Mouse (Mus musculus) MEL (cell line): Measurements from ENCODE around the gene Tmem132c. TPM values are rescaled to one million over a fixed set of nuclear protein-coding genes. Genes with fewer than 3 reads are reported as not detected.

Experiments used
- DNase-seq: peaks from one replicate; pipeline ENCODE4 v3.0.0; 2011; ENCODE audit warnings: low read depth, low spot score
- H3K27ac ChIP-seq: 2 replicates; pipeline ENCODE4 v1.5.1; 2012; ENCODE audit warnings: low read depth, mild to moderate bottlenecking, control low read depth, low read length, moderate library complexity; ENCODE audit not compliant: control insufficient read depth
- H3K27me3 ChIP-seq, 2 experiments: fragments of 150-350 bp in 1 of 2; sonication (generic) in 1 of 2; 2 replicates each; pipeline ENCODE4 v1.6.1; 2012; ENCODE audit warnings: low read length in 2 of 2, mild to moderate bottlenecking in 2 of 2, improper control_type of control experiment in 1 of 2, moderate library complexity in 1 of 2; ENCODE audit not compliant: insufficient read depth in 2 of 2, control insufficient read depth in 1 of 2
- H3K36me3 ChIP-seq, 2 experiments: 2 replicates each; pipeline ENCODE4 v1.6.1; 2012 to 2014; ENCODE audit warnings: low read length in 2 of 2, improper control_type of control experiment in 1 of 2, inconsistent platforms in 1 of 2, mild to moderate bottlenecking in 1 of 2; ENCODE audit not compliant: insufficient read depth in 2 of 2, control insufficient read depth in 1 of 2
- H3K4me1 ChIP-seq, 2 experiments: fragments of 150-350 bp in 1 of 2; sonication (generic) in 1 of 2; 2 replicates each; pipeline ENCODE4 v1.6.1; 2012; ENCODE audit warnings: low read length in 2 of 2, improper control_type of control experiment in 1 of 2, mild to moderate bottlenecking in 1 of 2; ENCODE audit not compliant: insufficient read depth in 2 of 2, control insufficient read depth in 1 of 2
- H3K4me3 ChIP-seq, 2 experiments: fragments of 150-350 bp in 1 of 2; sonication (generic) in 1 of 2; 2 replicates each; pipeline ENCODE4 v1.5.1; 2012; ENCODE audit warnings: low read depth in 2 of 2, low read length in 2 of 2, mild to moderate bottlenecking in 2 of 2, moderate library complexity in 2 of 2, control low read depth in 1 of 2, improper control_type of control experiment in 1 of 2; ENCODE audit not compliant: control insufficient read depth in 1 of 2, insufficient read depth in 1 of 2
- H3K79me2 ChIP-seq: 2 replicates; pipeline ENCODE4 v1.6.1; 2012; ENCODE audit warnings: mild to moderate bottlenecking, low read length, moderate library complexity; ENCODE audit not compliant: control insufficient read depth, poor library complexity, insufficient read depth
- H3K9ac ChIP-seq: 2 replicates; pipeline ENCODE4 v1.6.1; 2012; ENCODE audit warnings: low read depth, mild to moderate bottlenecking, control low read depth, low read length, moderate library complexity; ENCODE audit not compliant: control insufficient read depth, poor library complexity, severe bottlenecking
- H3K9me3 ChIP-seq: fragments of 150-350 bp; sonication (generic); replicated peaks from 2 replicates; pipeline ENCODE4 v1.6.1; 2012; ENCODE audit warnings: mild to moderate bottlenecking, low read length, improper control_type of control experiment, moderate library complexity; ENCODE audit not compliant: insufficient read depth
- BHLHE40 ChIP-seq: IDR thresholded peaks from 2 replicates; pipeline ENCODE4 v1.6.1; 2012; ENCODE audit warnings: low read depth, mild to moderate bottlenecking, inconsistent platforms, low read length, improper control_type of control experiment, borderline replicate concordance
- CHD1 ChIP-seq: IDR thresholded peaks from 2 replicates; pipeline ENCODE4 v1.6.1; 2012; ENCODE audit warnings: low read depth, mild to moderate bottlenecking, inconsistent platforms, low read length, improper control_type of control experiment
- CTCF ChIP-seq, 3 experiments: IDR thresholded peaks in 2 of 3; conservative IDR thresholded peaks in 1 of 3; 2 replicates each; pipeline ENCODE4 v1.5.1; 2011 to 2012; ENCODE audit warnings: low read length in 3 of 3, low read depth in 2 of 3, mild to moderate bottlenecking in 2 of 3, improper control_type of control experiment in 1 of 3, inconsistent platforms in 1 of 3, mixed read lengths in 1 of 3, moderate library complexity in 1 of 3; ENCODE audit not compliant: control insufficient read depth in 1 of 3, insufficient read depth in 1 of 3, poor library complexity in 1 of 3, severe bottlenecking in 1 of 3
- ELF1 ChIP-seq: IDR thresholded peaks from 2 replicates; pipeline ENCODE4 v1.6.1; 2014; ENCODE audit warnings: low read depth, mild to moderate bottlenecking, inconsistent platforms, low read length, improper control_type of control experiment, moderate library complexity
- EP300 ChIP-seq, 2 experiments: IDR thresholded peaks; 2 replicates each; pipeline ENCODE4 v1.6.1; 2011; ENCODE audit warnings: improper control_type of control experiment in 2 of 2, low read length in 2 of 2, low read depth in 1 of 2, mild to moderate bottlenecking in 1 of 2
- GABPA ChIP-seq: IDR thresholded peaks from 2 replicates; pipeline ENCODE4 v1.6.1; 2012; ENCODE audit warnings: low read depth, mild to moderate bottlenecking, inconsistent platforms, low read length, improper control_type of control experiment, moderate library complexity
- GATA1 ChIP-seq: IDR thresholded peaks from 2 replicates; pipeline ENCODE4 v1.6.1; 2011; ENCODE audit warnings: low read depth, low read length, improper control_type of control experiment
- JUND ChIP-seq: IDR thresholded peaks from 2 replicates; pipeline ENCODE4 v1.6.1; 2011; ENCODE audit warnings: low read depth, mild to moderate bottlenecking, improper control_type of control experiment, low read length
- KAT2A ChIP-seq: conservative IDR thresholded peaks from 2 replicates; pipeline ENCODE4 v1.6.1; 2012; ENCODE audit warnings: low read depth, low read length, improper control_type of control experiment, inconsistent platforms
- MAFK ChIP-seq: IDR thresholded peaks from 2 replicates; pipeline ENCODE4 v1.6.1; 2011; ENCODE audit warnings: low read depth, mild to moderate bottlenecking, low read length, improper control_type of control experiment, borderline replicate concordance
- MAZ ChIP-seq: IDR thresholded peaks from 2 replicates; pipeline ENCODE4 v1.6.1; 2012; ENCODE audit warnings: low read depth, mild to moderate bottlenecking, inconsistent platforms, low read length, improper control_type of control experiment
- MEF2A ChIP-seq: IDR thresholded peaks from 2 replicates; pipeline ENCODE4 v1.6.1; 2014; ENCODE audit warnings: low read depth, mild to moderate bottlenecking, inconsistent platforms, low read length, improper control_type of control experiment; ENCODE audit not compliant: poor library complexity, insufficient replicate concordance, severe bottlenecking; ENCODE audit errors: extremely low read depth
- POLR2AphosphoS5 ChIP-seq: IDR thresholded peaks from 2 replicates; pipeline ENCODE4 v1.6.1; 2012; ENCODE audit warnings: low read depth, borderline replicate concordance, mild to moderate bottlenecking, inconsistent platforms, low read length, moderate library complexity, mixed read lengths
- RAD21 ChIP-seq: IDR thresholded peaks from 2 replicates; pipeline ENCODE4 v1.6.1; 2011; ENCODE audit warnings: mild to moderate bottlenecking, low read depth, low read length, improper control_type of control experiment
- RCOR1 ChIP-seq: IDR thresholded peaks from 2 replicates; pipeline ENCODE4 v1.6.1; 2012; ENCODE audit warnings: low read depth, mild to moderate bottlenecking, inconsistent platforms, low read length, improper control_type of control experiment
- SIN3A ChIP-seq: IDR thresholded peaks from 2 replicates; pipeline ENCODE4 v1.6.1; 2012; ENCODE audit warnings: low read length, improper control_type of control experiment, inconsistent platforms
- SMC3 ChIP-seq: IDR thresholded peaks from 2 replicates; pipeline ENCODE4 v1.6.1; 2011; ENCODE audit warnings: low read depth, low read length, improper control_type of control experiment
- TCF12 ChIP-seq: IDR thresholded peaks from 2 replicates; pipeline ENCODE4 v1.6.1; 2014; ENCODE audit warnings: low read depth, mild to moderate bottlenecking, inconsistent platforms, low read length, improper control_type of control experiment, moderate library complexity
- ZC3H11A ChIP-seq: IDR thresholded peaks from 2 replicates; pipeline ENCODE4 v1.6.1; 2012; ENCODE audit warnings: low read depth, mild to moderate bottlenecking, inconsistent platforms, low read length, improper control_type of control experiment
- ZMIZ1 ChIP-seq: IDR thresholded peaks from 2 replicates; pipeline ENCODE4 v1.6.1; 2012; ENCODE audit warnings: low read depth, mild to moderate bottlenecking, inconsistent platforms, low read length, improper control_type of control experiment, moderate library complexity
- polyA plus RNA-seq, 2 experiments: library from polyadenylated mRNA; stranded (reverse) in 1 of 2; unstranded in 1 of 2; fragments of >175 nt in 1 of 2; fragments of >200 nt in 1 of 2; gene quantifications; 2 replicates each; pipeline versions ENCODE4 v1.2.1 to v1.2.4; 2012; ENCODE audit warnings: low replicate concordance in 2 of 2, low read depth in 1 of 2; ENCODE audit not compliant: insufficient read length in 2 of 2, insufficient read depth in 1 of 2, missing spikeins in 1 of 2
- total RNA-seq: library from RNA; depleted of rRNA; stranded (reverse); fragments of 300-350 nt; gene quantifications from 2 replicates; pipeline ENCODE4 v1.2.3, GENCODE M21; 2012

Gene Tmem132c
- total and polyA plus RNA-seq, 3 experiments = not detected

DNA sequence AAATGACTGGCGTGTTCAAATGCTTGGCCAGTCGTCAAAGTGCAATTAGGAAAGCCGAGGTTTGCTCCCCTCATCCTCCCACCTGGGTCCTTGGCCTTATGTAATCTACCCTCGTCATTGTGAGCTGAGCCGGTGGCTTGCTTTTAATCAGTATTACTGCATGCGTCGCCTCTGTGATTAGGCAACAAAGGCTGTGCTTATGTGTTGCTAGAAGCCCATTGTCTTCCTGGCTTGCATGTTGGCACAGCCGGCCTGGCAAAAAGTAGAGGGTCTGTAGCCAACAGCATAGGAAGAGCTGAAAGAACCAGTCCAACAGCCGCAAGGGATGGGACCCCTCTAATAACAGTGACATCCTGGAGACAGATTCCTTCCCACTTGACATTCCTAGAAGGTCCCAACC lies 239.3 kb downstream of the Tmem132c start:
- Histone ChIP-seq H3K9me3 (no peaks in the 10 kb centered on the region), H3K79me2 (no peaks in the 10 kb centered on the region), H3K4me1 (no peaks in the 10 kb centered on the region), H3K4me3 (no peak overlapping the region), H3K27me3 (no peaks in the 10 kb centered on the region), H3K36me3 (no peaks in the 10 kb centered on the region), H3K9ac (no peak overlapping the region), H3K27ac (no peak overlapping the region)
- TF ChIP-seq ZC3H11A = no peak
- TF ChIP-seq KAT2A = no peak
- no peak for TF ChIP-seq GABPA
- no peak for TF ChIP-seq EP300 (IDR thresholded peaks at IDR 0.05; ENCODE audit: low read depth in 1 of 2, low read length in 2 of 2)
- TF ChIP-seq MAZ = no peak
- TF ChIP-seq MAFK = no peak
- TF ChIP-seq MEF2A = no peak
- TF ChIP-seq GATA1 = no peak
- TF ChIP-seq CHD1 = no peak
- no peak for TF ChIP-seq JUND
- no peak for TF ChIP-seq ZMIZ1
- TF ChIP-seq TCF12 = no peak
- no peak for DNase-seq

DNA sequence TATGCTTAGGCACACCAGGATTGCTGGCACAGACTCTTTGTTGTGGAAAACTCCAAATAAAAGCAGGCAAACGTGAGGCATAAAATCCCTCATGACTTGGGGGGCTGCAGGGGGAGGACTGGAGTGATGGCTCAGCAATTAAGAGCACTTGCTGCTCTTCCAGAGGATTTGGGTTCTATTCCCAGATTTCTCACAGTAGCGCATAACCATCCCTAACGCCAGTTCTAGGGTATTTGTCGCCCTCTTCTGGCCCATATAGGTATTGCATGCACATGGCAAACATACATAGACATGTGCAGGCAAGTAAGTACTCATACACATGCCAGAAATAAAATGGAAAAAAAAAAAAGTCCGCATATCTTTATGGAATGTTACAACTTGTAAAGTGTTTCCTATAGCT lies 239.8 kb downstream of the Tmem132c start:
- Histone ChIP-seq H3K9ac (no peak overlapping the region), H3K4me1 (no peaks in the 10 kb centered on the region), H3K4me3 (no peak overlapping the region), H3K36me3 (no peaks in the 10 kb centered on the region), H3K79me2 (no peaks in the 10 kb centered on the region), H3K27ac (no peak overlapping the region), H3K9me3 (no peaks in the 10 kb centered on the region), H3K27me3 (no peaks in the 10 kb centered on the region)
- peak; percentile 15 for DNase-seq
- TF ChIP-seq POLR2AphosphoS5 = no peak
- TF ChIP-seq RCOR1 = no peak
- no peak for TF ChIP-seq SMC3
- TF ChIP-seq RAD21 = peak; percentile 22
- no peak for TF ChIP-seq SIN3A
- no peak for TF ChIP-seq BHLHE40
- TF ChIP-seq ELF1 = no peak
- TF ChIP-seq CTCF (IDR thresholded peaks at IDR 0.05 in 2 of 3, conservative IDR thresholded peaks at IDR 0.05 in 1 of 3; ENCODE audit: control insufficient read depth in 1 of 3, insufficient read depth in 1 of 3, low read depth in 2 of 3, low read length in 3 of 3, poor library complexity in 1 of 3, severe bottlenecking in 1 of 3) = peak in 2 of 3 experiments; percentile 29 to 30; a peak in 4 of 6 replicates
- TF ChIP-seq, all 39 proteins: peak for 2
